ENCODE assay signal across 8 mouse cellular contexts in genomic region chr12:111946716-111947115, GRCm38 (mm10). TPM values are rescaled to one million over a fixed set of nuclear protein-coding genes. Genes with fewer than 3 reads are reported as not detected.
A peak's percentile ranks its signal among the peaks of the same experiment; 100 is the strongest.
DNase-seq lines count a peak whose midpoint lies in the region; ATAC-seq and TF ChIP-seq lines count a peak whose summit lies in the region.

No protein-coding gene starts in this region.

- H3K27me3 ChIP-seq in intestine, postnatal 0 days (replicated peaks; ENCODE audit: control insufficient read depth, insufficient read depth, low read length) = no peaks in the 10 kb centered on the region
- H3K27me3 ChIP-seq in liver, postnatal 0 days (ENCODE audit: insufficient read depth, low read length) = no peaks in the 10 kb centered on the region
- no peaks in the 10 kb centered on the region for H3K27me3 ChIP-seq in midbrain, embryonic 15.5 days (replicated peaks)

- no peaks in the 10 kb centered on the region; the same call in 1 of the 2 replicates for H3K36me3 ChIP-seq in intestine, postnatal 0 days (ENCODE audit: control insufficient read depth, insufficient read depth)
- no peaks in the 10 kb centered on the region for H3K36me3 ChIP-seq in liver, postnatal 0 days (replicated peaks; ENCODE audit: insufficient read depth, low read length)
- H3K36me3 ChIP-seq in midbrain, embryonic 15.5 days (replicated peaks) = no peaks in the 10 kb centered on the region

- no peak for TF ChIP-seq EP300 in liver, postnatal 0 days (IDR thresholded peaks at IDR 0.05; ENCODE audit: low read depth)

- TF ChIP-seq CTCF in bone marrow, adult 2 months (IDR thresholded peaks at IDR 0.05; ENCODE audit: control insufficient read depth, insufficient read depth, low read length) = peak; percentile 95
- no peak; the same call in 1 of the 2 replicates for TF ChIP-seq CTCF in embryonic fibroblast, embryonic 13.5 days (IDR thresholded peaks at IDR 0.05; ENCODE audit: borderline replicate concordance, insufficient read depth, low read length)
- TF ChIP-seq CTCF in intestine, postnatal 0 days (IDR thresholded peaks at IDR 0.05; ENCODE audit: low read depth) = peak; percentile 97
- TF ChIP-seq CTCF in liver, postnatal 0 days (IDR thresholded peaks at IDR 0.05; ENCODE audit: low read depth) = peak; percentile 88

- no peaks in the 10 kb centered on the region for H3K9me3 ChIP-seq in intestine, postnatal 0 days (ENCODE audit: control insufficient read depth)
- H3K9me3 ChIP-seq in liver, postnatal 0 days (ENCODE audit: low read length) = no peaks in the 10 kb centered on the region
- no peaks in the 10 kb centered on the region for H3K9me3 ChIP-seq in midbrain, embryonic 15.5 days

- peak; percentile 40 for DNase-seq in right cerebral cortex, adult 18-20 months
- DNase-seq in right cerebral cortex, postnatal 36 days (ENCODE audit: low spot score in 2 of 2) = no peak
- peak; percentile 68 for DNase-seq in liver, postnatal 0 days
- peak; percentile 36 to 74 for DNase-seq in spleen, postnatal 10 days (ENCODE audit: low spot score in 2 of 2)

- H3K9ac ChIP-seq in intestine, postnatal 0 days (ENCODE audit: low read depth, low read length) = no peak overlapping the region
- H3K9ac ChIP-seq in liver, postnatal 0 days (replicated peaks) = no peak overlapping the region
- H3K9ac ChIP-seq in midbrain, embryonic 15.5 days = no peak overlapping the region

- H3K27ac ChIP-seq in bone marrow, adult 2 months (ENCODE audit: control insufficient read depth, insufficient read depth, low read depth, low read length, poor library complexity) = peak overlapping the region; percentile 30; the same call in 1 of the 2 replicates
- peak overlapping the region; percentile 25; the same call in 1 of the 2 replicates for H3K27ac ChIP-seq in embryonic fibroblast, embryonic 13.5 days (ENCODE audit: insufficient read depth, low read length)
- H3K27ac ChIP-seq in intestine, postnatal 0 days (ENCODE audit: low read depth, low read length) = peak overlapping the region; percentile 62; the same call in 1 of the 2 replicates
- peak overlapping the region; percentile 55 for H3K27ac ChIP-seq in liver, postnatal 0 days (ENCODE audit: low read depth)
- H3K27ac ChIP-seq in midbrain, embryonic 15.5 days = no peak overlapping the region

- WGBS in bone marrow, adult 2 months = 2% methylated on average over 2 of the region's 2 CpGs
- 25% methylated on average over 2 of the region's 2 CpGs for WGBS in intestine, postnatal 0 days
- WGBS in liver, postnatal 0 days (ENCODE audit: insufficient replicate concordance) = 20% methylated on average over 2 of the region's 2 CpGs
- 54% methylated on average over 2 of the region's 2 CpGs for WGBS in midbrain, embryonic 15.5 days

- no peak overlapping the region for H3K4me2 ChIP-seq in intestine, postnatal 0 days (replicated peaks; ENCODE audit: low read depth)
- H3K4me2 ChIP-seq in liver, postnatal 0 days (ENCODE audit: low read depth, low read length) = no peak overlapping the region
- no peak overlapping the region for H3K4me2 ChIP-seq in midbrain, embryonic 15.5 days

- peaks cover 5% of the 10 kb centered on the region; the same call in 1 of the 2 replicates for H3K4me1 ChIP-seq in bone marrow, adult 2 months (ENCODE audit: control insufficient read depth, insufficient read depth, low read length)
- H3K4me1 ChIP-seq in embryonic fibroblast, embryonic 13.5 days (ENCODE audit: control insufficient read depth, insufficient read depth, low read length) = peaks cover 5% of the 10 kb centered on the region; the same call in 1 of the 2 replicates
- peaks cover 17% of the 10 kb centered on the region for H3K4me1 ChIP-seq in intestine, postnatal 0 days (replicated peaks; ENCODE audit: control insufficient read depth, insufficient read depth, low read length)
- H3K4me1 ChIP-seq in liver, postnatal 0 days (ENCODE audit: insufficient read depth) = peaks cover 36% of the 10 kb centered on the region
- no peaks in the 10 kb centered on the region for H3K4me1 ChIP-seq in midbrain, embryonic 15.5 days

- peak; percentile 34 for ATAC-seq in intestine, postnatal 0 days
- peak; percentile 16; the same call in 1 of the 2 replicates for ATAC-seq in liver, postnatal 0 days
- no peak for ATAC-seq in midbrain, embryonic 15.5 days (replicated peaks)

- no peak for TF ChIP-seq POLR2A in bone marrow, adult 2 months (IDR thresholded peaks at IDR 0.05; ENCODE audit: borderline replicate concordance, control insufficient read depth, low read depth, low read length)
- no peak for TF ChIP-seq POLR2A in embryonic fibroblast, embryonic 13.5 days (IDR thresholded peaks at IDR 0.05; ENCODE audit: low read depth, low read length)

- no peak overlapping the region for H3K4me3 ChIP-seq in bone marrow, adult 2 months (replicated peaks; ENCODE audit: control insufficient read depth, low read depth, low read length)
- no peak overlapping the region for H3K4me3 ChIP-seq in embryonic fibroblast, embryonic 13.5 days (ENCODE audit: insufficient read depth, low read length)
- H3K4me3 ChIP-seq in intestine, postnatal 0 days (ENCODE audit: low read depth, low read length) = no peak overlapping the region
- H3K4me3 ChIP-seq in liver, postnatal 0 days (ENCODE audit: low read depth, low read length) = no peak overlapping the region
- H3K4me3 ChIP-seq in midbrain, embryonic 15.5 days = no peak overlapping the region

RNA-seq across cellular contexts. Expression of gene Atp5mpl, which starts 20.1 kb away (rescaled TPM):
- 196 and 245 TPM in 2 replicates for polyA plus RNA-seq in bone marrow, adult 2 months (2011; ENCODE audit: insufficient read depth, insufficient read length, low replicate concordance, missing spikeins)
- 334 and 342 TPM in 2 replicates for polyA plus RNA-seq in embryonic fibroblast, embryonic 13.5 days (2011; ENCODE audit: insufficient read length, low read depth, missing spikeins)
- polyA plus RNA-seq in intestine, postnatal 0 days (2015; fragmentation: Nextera tagmentation; extraction: Ambion mirVana) = 1,268 and 1,348 TPM in 2 replicates
- 676 and 694 TPM in 2 replicates for polyA plus RNA-seq in liver, postnatal 0 days (2015; fragmentation: Nextera tagmentation; extraction: Ambion mirVana)
- polyA plus RNA-seq in midbrain, embryonic 15.5 days (2015; fragmentation: Nextera tagmentation; extraction: Ambion mirVana) = 664 and 669 TPM in 2 replicates

RNA-seq across cellular contexts. Expression of gene Tdrd9, which starts 24.6 kb away (rescaled TPM):
- not detected in 2 replicates for polyA plus RNA-seq in bone marrow, adult 2 months (2011; ENCODE audit: insufficient read depth, insufficient read length, low replicate concordance, missing spikeins)
- not detected in 2 replicates for polyA plus RNA-seq in embryonic fibroblast, embryonic 13.5 days (2011; ENCODE audit: insufficient read length, low read depth, missing spikeins)
- 0.04 TPM in 1 of 2 replicates, not detected in the other for polyA plus RNA-seq in intestine, postnatal 0 days (2015; fragmentation: Nextera tagmentation; extraction: Ambion mirVana)
- 0.15 and 0.21 TPM in 2 replicates for polyA plus RNA-seq in liver, postnatal 0 days (2015; fragmentation: Nextera tagmentation; extraction: Ambion mirVana)
- polyA plus RNA-seq in midbrain, embryonic 15.5 days (2015; fragmentation: Nextera tagmentation; extraction: Ambion mirVana) = 0.28 and 0.42 TPM in 2 replicates

RNA-seq across cellular contexts. Expression of gene Rd3l, which starts 34.4 kb away (rescaled TPM):
- polyA plus RNA-seq in bone marrow, adult 2 months (2011; ENCODE audit: insufficient read depth, insufficient read length, low replicate concordance, missing spikeins) = not detected in 2 replicates
- not detected in 2 replicates for polyA plus RNA-seq in embryonic fibroblast, embryonic 13.5 days (2011; ENCODE audit: insufficient read length, low read depth, missing spikeins)
- polyA plus RNA-seq in intestine, postnatal 0 days (2015; fragmentation: Nextera tagmentation; extraction: Ambion mirVana) = not detected in 2 replicates
- not detected in 2 replicates for polyA plus RNA-seq in liver, postnatal 0 days (2015; fragmentation: Nextera tagmentation; extraction: Ambion mirVana)
- polyA plus RNA-seq in midbrain, embryonic 15.5 days (2015; fragmentation: Nextera tagmentation; extraction: Ambion mirVana) = not detected in 2 replicates

RNA-seq across cellular contexts. Expression of gene Ppp1r13b, which starts 38.8 kb away (rescaled TPM):
- polyA plus RNA-seq in bone marrow, adult 2 months (2011; ENCODE audit: insufficient read depth, insufficient read length, low replicate concordance, missing spikeins) = 9.6 and 10.9 TPM in 2 replicates
- polyA plus RNA-seq in embryonic fibroblast, embryonic 13.5 days (2011; ENCODE audit: insufficient read length, low read depth, missing spikeins) = 8.8 and 9.4 TPM in 2 replicates
- 13.6 and 16.7 TPM in 2 replicates for polyA plus RNA-seq in intestine, postnatal 0 days (2015; fragmentation: Nextera tagmentation; extraction: Ambion mirVana)
- polyA plus RNA-seq in liver, postnatal 0 days (2015; fragmentation: Nextera tagmentation; extraction: Ambion mirVana) = 4.3 and 4.5 TPM in 2 replicates
- polyA plus RNA-seq in midbrain, embryonic 15.5 days (2015; fragmentation: Nextera tagmentation; extraction: Ambion mirVana) = 40.4 and 41.8 TPM in 2 replicates

Comparison
In these comparisons a context has a peak if more than half of its experiments do, and no peak if none do; other contexts are left out.
1. DNase-seq: peak in right cerebral cortex, adult 18-20 months (single experiment), liver, postnatal 0 days (single experiment) and spleen, postnatal 10 days (2 of 2); none in right cerebral cortex, postnatal 36 days (0 of 2).